Mouse (Mus musculus) embryonic fibroblast, embryonic 13.5 days (primary cell): ENCODE data around the gene Zswim5.

Experiments used
- CTCF ChIP-seq: IDR thresholded peaks from 2 replicates; pipeline ENCODE4 v1.5.1; 2011; ENCODE audit warnings: mild to moderate bottlenecking, control low read depth, low read length, moderate library complexity, borderline replicate concordance; ENCODE audit not compliant: insufficient read depth
- POLR2A ChIP-seq: IDR thresholded peaks from 2 replicates; pipeline ENCODE4 v1.6.1; 2011; ENCODE audit warnings: low read depth, mild to moderate bottlenecking, control low read depth, low read length, moderate library complexity

- TF ChIP-seq POLR2A (no peak; the same call in none of the 2 replicates), CTCF (no peak)
Observed at GRCm38 (mm10) chr4:117019206-117020134, 142.3 kb downstream of the Zswim5 start, which contains the start of gene Eif2b3.
